Mouse (Mus musculus): ENCODE data around the gene Dstn. TPM values are rescaled to one million over a fixed set of nuclear protein-coding genes. Genes with fewer than 3 reads are reported as not detected.

The Dstn gene
- total and polyA plus RNA-seq, 2 experiments from 2014 or later: 244 to 413 TPM

GRCm38 (mm10) chr2:143879311-143879710 is 35.8 kb upstream of the Dstn start:
- no peaks in the 10 kb centered on the region for H3K27me3 ChIP-seq (ENCODE audit: insufficient read depth, low read length)
- ATAC-seq (ENCODE audit: low FRiP score) (no peak), DNase-seq (ENCODE audit: low spot score) (no peak)
- no peak overlapping the region for H3K4me2 ChIP-seq (ENCODE audit: low read depth, low read length, poor library complexity, severe bottlenecking)
- TF ChIP-seq CTCF (IDR thresholded peaks at IDR 0.05): no peak
- no peaks in the 10 kb centered on the region for H3K4me1 ChIP-seq (ENCODE audit: insufficient read depth, low read length)
- no peak overlapping the region for H3K4me3 ChIP-seq (ENCODE audit: low read depth, low read length)
- H3K9ac ChIP-seq (replicated peaks; ENCODE audit: low read length, poor library complexity, severe bottlenecking): no peak overlapping the region
- H3K9me3 ChIP-seq (ENCODE audit: low read length): no peaks in the 10 kb centered on the region
- WGBS: 88% methylated on average over 6 of the region's 6 CpGs
- no peaks in the 10 kb centered on the region for H3K36me3 ChIP-seq (ENCODE audit: insufficient read depth, low read length)
- H3K27ac ChIP-seq (ENCODE audit: low read depth, low read length): no peak overlapping the region

- Histone ChIP-seq H3K27me3 (ENCODE audit: insufficient read depth, low read length) (no peaks in the 10 kb centered on the region), H3K27ac (ENCODE audit: low read depth, low read length) (no peak overlapping the region), H3K36me3 (ENCODE audit: insufficient read depth, low read length) (no peaks in the 10 kb centered on the region), H3K4me3 (ENCODE audit: low read depth, low read length) (no peak overlapping the region), H3K4me1 (ENCODE audit: insufficient read depth, low read length) (no peaks in the 10 kb centered on the region), H3K4me2 (ENCODE audit: low read depth, low read length, poor library complexity, severe bottlenecking) (no peak overlapping the region), H3K9me3 (ENCODE audit: low read length) (no peaks in the 10 kb centered on the region), H3K9ac (replicated peaks; ENCODE audit: low read length, poor library complexity, severe bottlenecking) (no peak overlapping the region)
- TF ChIP-seq CTCF (IDR thresholded peaks at IDR 0.05): no peak
- 93% methylated on average over 4 of the region's 4 CpGs for WGBS
- DNase-seq (ENCODE audit: low spot score) (no peak), ATAC-seq (ENCODE audit: low FRiP score) (no peak)
These were observed 33.1 kb upstream of the Dstn start for GRCm38 (mm10) chr2:143882002-143882401.

- H3K9me3 ChIP-seq (ENCODE audit: low read length): no peaks in the 10 kb centered on the region
- WGBS: 84% methylated on average over 10 of the region's 10 CpGs
- DNase-seq (ENCODE audit: low spot score) (no peak), ATAC-seq (ENCODE audit: low FRiP score) (no peak)
- no peak overlapping the region for H3K27ac ChIP-seq (ENCODE audit: low read depth, low read length)
- H3K4me3 ChIP-seq (ENCODE audit: low read depth, low read length): no peak overlapping the region
- no peak overlapping the region for H3K4me2 ChIP-seq (ENCODE audit: low read depth, low read length, poor library complexity, severe bottlenecking)
- H3K36me3 ChIP-seq (ENCODE audit: insufficient read depth, low read length): no peaks in the 10 kb centered on the region
- H3K9ac ChIP-seq (replicated peaks; ENCODE audit: low read length, poor library complexity, severe bottlenecking): no peak overlapping the region
- no peak for TF ChIP-seq CTCF (IDR thresholded peaks at IDR 0.05)
- H3K27me3 ChIP-seq (ENCODE audit: insufficient read depth, low read length): no peaks in the 10 kb centered on the region
- H3K4me1 ChIP-seq (ENCODE audit: insufficient read depth, low read length): no peaks in the 10 kb centered on the region
These were observed 32.4 kb upstream of the Dstn start for GRCm38 (mm10) chr2:143882606-143883288.

- Histone ChIP-seq H3K27ac (ENCODE audit: low read depth, low read length) (no peak overlapping the region), H3K9me3 (ENCODE audit: low read length) (no peaks in the 10 kb centered on the region), H3K4me3 (ENCODE audit: low read depth, low read length) (no peak overlapping the region), H3K4me2 (ENCODE audit: low read depth, low read length, poor library complexity, severe bottlenecking) (no peak overlapping the region), H3K27me3 (ENCODE audit: insufficient read depth, low read length) (no peaks in the 10 kb centered on the region), H3K4me1 (ENCODE audit: insufficient read depth, low read length) (no peaks in the 10 kb centered on the region), H3K36me3 (ENCODE audit: insufficient read depth, low read length) (no peaks in the 10 kb centered on the region), H3K9ac (replicated peaks; ENCODE audit: low read length, poor library complexity, severe bottlenecking) (no peak overlapping the region)
- DNase-seq (ENCODE audit: low spot score): no peak
- WGBS: 84% methylated on average over 15 of the region's 15 CpGs
- ATAC-seq (ENCODE audit: low FRiP score): no peak
- TF ChIP-seq CTCF (IDR thresholded peaks at IDR 0.05): no peak
These were observed 25.8 kb upstream of the Dstn start for GRCm38 (mm10) chr2:143889131-143889859.

GRCm38 (mm10) chr2:143889860-143890433 is 25.2 kb upstream of the Dstn start:
- Histone ChIP-seq H3K4me2 (ENCODE audit: low read depth, low read length, poor library complexity, severe bottlenecking) (no peak overlapping the region), H3K9ac (replicated peaks; ENCODE audit: low read length, poor library complexity, severe bottlenecking) (no peak overlapping the region), H3K9me3 (ENCODE audit: low read length) (no peaks in the 10 kb centered on the region), H3K27me3 (ENCODE audit: insufficient read depth, low read length) (no peaks in the 10 kb centered on the region), H3K4me3 (ENCODE audit: low read depth, low read length) (no peak overlapping the region), H3K27ac (ENCODE audit: low read depth, low read length) (no peak overlapping the region), H3K4me1 (ENCODE audit: insufficient read depth, low read length) (no peaks in the 10 kb centered on the region), H3K36me3 (ENCODE audit: insufficient read depth, low read length) (no peaks in the 10 kb centered on the region)
- 75% methylated on average over 12 of the region's 12 CpGs for WGBS
- ATAC-seq (ENCODE audit: low FRiP score): no peak
- no peak for DNase-seq (ENCODE audit: low spot score)
- TF ChIP-seq CTCF (IDR thresholded peaks at IDR 0.05): no peak
